Comparison of ENCODE assay signal across 8 mouse cellular contexts in the genomic region with DNA sequence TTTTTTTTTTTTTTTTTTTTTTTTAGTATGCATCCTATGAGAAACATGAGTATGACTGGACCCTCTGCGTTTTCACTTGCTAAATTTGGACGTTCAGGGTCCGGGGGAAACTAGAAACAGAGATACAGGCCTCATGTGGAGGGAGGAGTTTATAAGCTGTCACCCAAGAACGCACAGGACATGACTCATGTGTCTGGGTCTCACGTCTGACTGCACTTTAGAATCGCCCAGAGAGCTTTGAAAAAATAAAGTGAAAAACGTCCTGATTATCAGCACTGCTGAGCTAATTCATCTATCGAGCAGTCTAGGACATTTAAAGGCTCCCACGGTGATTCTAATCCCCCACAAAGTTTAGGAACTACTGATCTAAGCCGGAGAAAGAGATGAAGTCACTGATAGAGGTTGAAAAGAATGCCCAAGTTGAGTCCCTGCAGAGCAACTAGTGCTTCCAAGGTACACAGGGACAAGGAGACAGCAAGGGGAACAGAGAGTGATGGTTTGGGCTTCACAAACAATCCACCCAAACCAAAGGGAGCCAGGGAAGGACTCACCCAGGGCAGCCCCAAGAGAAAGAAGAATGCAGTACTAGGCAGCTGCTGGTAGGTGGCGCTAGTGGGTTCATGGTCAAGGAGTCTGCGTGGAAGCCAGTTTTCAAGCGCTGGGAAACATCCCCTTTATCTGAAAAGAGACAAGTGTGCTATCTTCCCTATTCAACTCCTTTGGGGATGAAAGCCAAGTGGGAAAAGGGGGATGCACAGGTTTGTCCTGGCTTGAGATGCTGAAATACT.
DNase-seq lines count a peak whose midpoint lies in the region; ATAC-seq and TF ChIP-seq lines count a peak whose summit lies in the region.

No protein-coding gene starts in this region.

- ATAC-seq in CD4-positive, CD25-positive, alpha-beta regulatory T cell, adult 4 months: no peak
- peak; percentile 63; the same call in 1 of the 2 replicates for ATAC-seq in kidney, postnatal 0 days (replicated peaks; ENCODE audit: low FRiP score, low read depth)
- ATAC-seq in liver, postnatal 0 days: no peak

- no peaks in the 10 kb centered on the region for H3K9me3 ChIP-seq in kidney, postnatal 0 days (replicated peaks; ENCODE audit: low read length)
- H3K9me3 ChIP-seq in liver, postnatal 0 days (ENCODE audit: low read length): no peaks in the 10 kb centered on the region

- H3K36me3 ChIP-seq in kidney, postnatal 0 days (ENCODE audit: insufficient read depth, low read length): no peaks in the 10 kb centered on the region
- H3K36me3 ChIP-seq in liver, postnatal 0 days (replicated peaks; ENCODE audit: insufficient read depth, low read length): no peaks in the 10 kb centered on the region

- WGBS in kidney, postnatal 0 days: 7% methylated on average over 13 of the region's 13 CpGs
- WGBS in liver, postnatal 0 days (ENCODE audit: insufficient replicate concordance): 23% methylated on average over 13 of the region's 13 CpGs

- H3K9ac ChIP-seq in kidney, postnatal 0 days (ENCODE audit: low read depth, low read length): no peak overlapping the region
- H3K9ac ChIP-seq in liver, postnatal 0 days (replicated peaks): no peak overlapping the region

- H3K4me1 ChIP-seq in kidney, postnatal 0 days (replicated peaks; ENCODE audit: insufficient read depth, low read length): no peaks in the 10 kb centered on the region
- no peaks in the 10 kb centered on the region for H3K4me1 ChIP-seq in liver, postnatal 0 days (ENCODE audit: insufficient read depth)

- no peak overlapping the region for H3K4me2 ChIP-seq in kidney, postnatal 0 days (ENCODE audit: low read length)
- H3K4me2 ChIP-seq in liver, postnatal 0 days (ENCODE audit: low read depth, low read length): no peak overlapping the region

- TF ChIP-seq EP300 in liver, postnatal 0 days (IDR thresholded peaks at IDR 0.05; ENCODE audit: low read depth): no peak

- peak; percentile 34 for DNase-seq in CD4-positive, CD25-positive, alpha-beta regulatory T cell, adult 2 months (ENCODE audit: low read depth, low spot score)
- peak; percentile 81 for DNase-seq in NIH3T3 (ENCODE audit: low read depth)
- DNase-seq in cerebellum, adult 9-11 months: peak; percentile 28
- DNase-seq in heart, adult 11 months: peak; percentile 96
- DNase-seq in kidney, postnatal 0 days (ENCODE audit: low spot score): peak; percentile 83
- DNase-seq in liver, postnatal 0 days: peak; percentile 72
- DNase-seq in skeletal muscle tissue, adult 2 months (ENCODE audit: low read depth, low spot score): peak; percentile 52

- H3K4me3 ChIP-seq in kidney, postnatal 0 days (replicated peaks; ENCODE audit: low read depth, low read length): no peak overlapping the region
- no peak overlapping the region for H3K4me3 ChIP-seq in liver, postnatal 0 days (ENCODE audit: low read depth, low read length)

- H3K27ac ChIP-seq in kidney, postnatal 0 days: peak overlapping the region; percentile 47
- H3K27ac ChIP-seq in liver, postnatal 0 days (ENCODE audit: low read depth): no peak overlapping the region

- H3K27me3 ChIP-seq in kidney, postnatal 0 days (ENCODE audit: insufficient read depth, low read length): no peaks in the 10 kb centered on the region
- no peaks in the 10 kb centered on the region for H3K27me3 ChIP-seq in liver, postnatal 0 days (ENCODE audit: insufficient read depth, low read length)

- TF ChIP-seq CTCF in kidney, postnatal 0 days (IDR thresholded peaks at IDR 0.05; ENCODE audit: low read depth): peak; percentile 84
- TF ChIP-seq CTCF in liver, postnatal 0 days (IDR thresholded peaks at IDR 0.05; ENCODE audit: low read depth): peak; percentile 81

Comparison
In these comparisons a context has a peak if more than half of its experiments do, and no peak if none do; other contexts are left out.
1. DNase-seq: peak in every context shown above with its lines; median percentile 96 in heart, adult 11 months; 83 in kidney, postnatal 0 days; 81 in NIH3T3; 72 in liver, postnatal 0 days; 52 in skeletal muscle tissue, adult 2 months; 34 in CD4-positive, CD25-positive, alpha-beta regulatory T cell, adult 2 months; 28 in cerebellum, adult 9-11 months.